Mouse (Mus musculus): ENCODE results near the gene Ankrd55.

- TF ChIP-seq CTCF (conservative IDR thresholded peaks at IDR 0.05; ENCODE audit: low read length) = no peak
- TF ChIP-seq POU5F1 (IDR thresholded peaks at IDR 0.05; ENCODE audit: borderline replicate concordance, low read length) = no peak
Measured at GRCm38 (mm10) chr13:112433271-112433670, 145.0 kb downstream of the Ankrd55 start.

Measured in E14TG2a.4 (cell line).